Mouse (Mus musculus) embryonic facial prominence, embryonic 10.5 days (tissue): ENCODE data around the gene Lap3. TPM values are rescaled to one million over a fixed set of nuclear protein-coding genes. Genes with fewer than 3 reads are reported as not detected.

Experiments
- DNase-seq: peaks from one replicate; pipeline ENCODE4 v3.0.0-alpha.2; 2017; ENCODE audit warnings: low spot score
- H3K27ac ChIP-seq: fragments of 300-500 bp; sonication (generic); replicated peaks from 2 replicates; pipeline ENCODE4 v1.5.1; 2016; ENCODE audit warnings: mild to moderate bottlenecking
- H3K27me3 ChIP-seq: fragments of 300-500 bp; sonication (generic); replicated peaks from 2 replicates; pipeline ENCODE4 v1.6.1; 2016; ENCODE audit warnings: low read depth, mild to moderate bottlenecking; ENCODE audit not compliant: poor library complexity, severe bottlenecking
- H3K36me3 ChIP-seq: fragments of 300-500 bp; sonication (generic); replicated peaks from 2 replicates; pipeline ENCODE4 v1.6.1; 2016; ENCODE audit warnings: mild to moderate bottlenecking, moderate library complexity
- H3K4me1 ChIP-seq: fragments of 300-500 bp; sonication (generic); 2 replicates; pipeline ENCODE4 v1.6.1; 2016
- H3K4me3 ChIP-seq: fragments of 300-500 bp; sonication (generic); 2 replicates; pipeline ENCODE4 v1.5.1; 2016; ENCODE audit warnings: mild to moderate bottlenecking, moderate library complexity
- H3K9me3 ChIP-seq: fragments of 300-500 bp; sonication (generic); 2 replicates; pipeline ENCODE4 v1.6.1; 2016; ENCODE audit warnings: mild to moderate bottlenecking
- WGBS: fragments of 180-500 bp; shearing (Covaris S2); methylation state at CpG from one replicate; pipeline ENCODE4 v1.1.7; 2016; 5-methylcytosine and 5-hydroxymethylcytosine counted together
- polyA plus RNA-seq: library from polyadenylated mRNA; unstranded; fragments of >200 nt; fragmentation: Nextera tagmentation; extraction: Ambion mirVana; gene quantifications from 2 replicates; pipeline ENCODE4 v1.2.1, GENCODE M21; 2016

Gene Lap3
- polyA plus RNA-seq, 1 experiment from 2014 or later = 112 TPM

- Histone ChIP-seq H3K4me3 (no peak overlapping the region), H3K27ac (no peak overlapping the region), H3K36me3 (no peaks in the 10 kb centered on the region), H3K27me3 (no peaks in the 10 kb centered on the region), H3K9me3 (no peaks in the 10 kb centered on the region), H3K4me1 (peaks cover 6% of the 10 kb centered on the region; the same call in 1 of the 2 replicates)
- DNase-seq = no peak
- WGBS = 90% methylated on average over 5 of the region's 5 CpGs
Observed at GRCm38 (mm10) chr5:45475771-45476170, 17.4 kb upstream of the Lap3 start.

GRCm38 (mm10) chr5:45476288-45476687, 16.9 kb upstream of the Lap3 start:
- Histone ChIP-seq H3K27me3 (no peaks in the 10 kb centered on the region), H3K27ac (no peak overlapping the region), H3K36me3 (no peaks in the 10 kb centered on the region), H3K4me3 (no peak overlapping the region), H3K4me1 (peaks cover 6% of the 10 kb centered on the region; the same call in 1 of the 2 replicates), H3K9me3 (no peaks in the 10 kb centered on the region)
- no peak for DNase-seq
- 72% methylated on average over 6 of the region's 6 CpGs for WGBS

GRCm38 (mm10) chr5:45477601-45478000, 15.6 kb upstream of the Lap3 start:
- Histone ChIP-seq H3K9me3 (no peaks in the 10 kb centered on the region), H3K27me3 (no peaks in the 10 kb centered on the region), H3K27ac (no peak overlapping the region), H3K4me3 (no peak overlapping the region), H3K4me1 (peaks cover 6% of the 10 kb centered on the region; the same call in 1 of the 2 replicates), H3K36me3 (no peaks in the 10 kb centered on the region)
- WGBS = 86% methylated on average over 7 of the region's 7 CpGs
- no peak for DNase-seq

- WGBS = 91% methylated on average over 1 of the region's 1 CpGs
- Histone ChIP-seq H3K27ac (no peak overlapping the region), H3K27me3 (no peaks in the 10 kb centered on the region), H3K4me3 (no peak overlapping the region), H3K9me3 (no peaks in the 10 kb centered on the region), H3K36me3 (no peaks in the 10 kb centered on the region), H3K4me1 (no peaks in the 10 kb centered on the region)
- no peak for DNase-seq
Observed at GRCm38 (mm10) chr5:45480066-45480465, 13.1 kb upstream of the Lap3 start.

GRCm38 (mm10) chr5:45481125-45481524, 12.0 kb upstream of the Lap3 start:
- H3K36me3 ChIP-seq = no peaks in the 10 kb centered on the region
- no peaks in the 10 kb centered on the region for H3K27me3 ChIP-seq
- no peaks in the 10 kb centered on the region for H3K4me1 ChIP-seq
- DNase-seq = no peak
- H3K27ac ChIP-seq = no peak overlapping the region
- no peak overlapping the region for H3K4me3 ChIP-seq
- no peaks in the 10 kb centered on the region for H3K9me3 ChIP-seq
- 84% methylated on average over 2 of the region's 2 CpGs for WGBS

GRCm38 (mm10) chr5:45482607-45483006, 10.6 kb upstream of the Lap3 start:
- H3K27me3 ChIP-seq = no peaks in the 10 kb centered on the region
- no peaks in the 10 kb centered on the region for H3K36me3 ChIP-seq
- DNase-seq = no peak
- H3K4me3 ChIP-seq = no peak overlapping the region
- H3K4me1 ChIP-seq = no peaks in the 10 kb centered on the region
- H3K27ac ChIP-seq = no peak overlapping the region
- 74% methylated on average over 3 of the region's 3 CpGs for WGBS
- no peaks in the 10 kb centered on the region for H3K9me3 ChIP-seq

GRCm38 (mm10) chr5:45483654-45484053, 9.5 kb upstream of the Lap3 start:
- WGBS = 93% methylated on average over 1 of the region's 1 CpGs
- Histone ChIP-seq H3K4me3 (no peak overlapping the region), H3K9me3 (no peaks in the 10 kb centered on the region), H3K27me3 (no peaks in the 10 kb centered on the region), H3K4me1 (no peaks in the 10 kb centered on the region), H3K36me3 (no peaks in the 10 kb centered on the region), H3K27ac (no peak overlapping the region)
- DNase-seq = no peak

- no peaks in the 10 kb centered on the region for H3K9me3 ChIP-seq
- 73% methylated on average over 4 of the region's 4 CpGs for WGBS
- peaks cover 18% of the 10 kb centered on the region for H3K4me1 ChIP-seq
- no peak overlapping the region for H3K4me3 ChIP-seq
- peaks cover 18% of the 10 kb centered on the region for H3K36me3 ChIP-seq
- DNase-seq = no peak
- no peak overlapping the region for H3K27ac ChIP-seq
- no peaks in the 10 kb centered on the region; the same call in 1 of the 2 replicates for H3K27me3 ChIP-seq
Observed at GRCm38 (mm10) chr5:45491776-45492175, 1.4 kb upstream of the Lap3 start.

- DNase-seq = no peak
- Histone ChIP-seq H3K27ac (peak overlapping the region; percentile 90), H3K36me3 (peaks cover 42% of the 10 kb centered on the region), H3K4me3 (peak overlapping the region; percentile 82), H3K9me3 (no peaks in the 10 kb centered on the region), H3K27me3 (no peaks in the 10 kb centered on the region; the same call in 1 of the 2 replicates), H3K4me1 (peaks cover 18% of the 10 kb centered on the region)
- WGBS = 66% methylated on average over 9 of the region's 9 CpGs
Observed at GRCm38 (mm10) chr5:45494093-45494755, 1.1 kb downstream of the Lap3 start.

- H3K4me1 ChIP-seq = peaks cover 18% of the 10 kb centered on the region
- H3K4me3 ChIP-seq = no peak overlapping the region
- no peak overlapping the region for H3K27ac ChIP-seq
- H3K36me3 ChIP-seq = peaks cover 55% of the 10 kb centered on the region
- no peak for DNase-seq
- WGBS = 93% methylated on average over 3 of the region's 3 CpGs
- H3K9me3 ChIP-seq = no peaks in the 10 kb centered on the region
- H3K27me3 ChIP-seq = no peaks in the 10 kb centered on the region; the same call in 1 of the 2 replicates
Observed at GRCm38 (mm10) chr5:45495429-45495975, 2.3 kb downstream of the Lap3 start.

GRCm38 (mm10) chr5:45496042-45496441, 2.9 kb downstream of the Lap3 start:
- peaks cover 60% of the 10 kb centered on the region for H3K36me3 ChIP-seq
- H3K4me1 ChIP-seq = peaks cover 18% of the 10 kb centered on the region
- H3K9me3 ChIP-seq = no peaks in the 10 kb centered on the region
- DNase-seq = no peak
- H3K27ac ChIP-seq = no peak overlapping the region
- no peaks in the 10 kb centered on the region; the same call in 1 of the 2 replicates for H3K27me3 ChIP-seq
- no peak overlapping the region for H3K4me3 ChIP-seq

GRCm38 (mm10) chr5:45496479-45496878, 3.3 kb downstream of the Lap3 start:
- Histone ChIP-seq H3K27ac (no peak overlapping the region), H3K36me3 (peaks cover 64% of the 10 kb centered on the region), H3K4me1 (peaks cover 18% of the 10 kb centered on the region), H3K4me3 (no peak overlapping the region), H3K9me3 (no peaks in the 10 kb centered on the region), H3K27me3 (no peaks in the 10 kb centered on the region; the same call in 1 of the 2 replicates)
- DNase-seq = no peak
- WGBS = 90% methylated on average over 4 of the region's 4 CpGs

- DNase-seq = no peak
- H3K27me3 ChIP-seq = no peaks in the 10 kb centered on the region
- no peak overlapping the region for H3K4me3 ChIP-seq
- no peak overlapping the region for H3K27ac ChIP-seq
- peaks cover 18% of the 10 kb centered on the region for H3K4me1 ChIP-seq
- 91% methylated on average over 12 of the region's 12 CpGs for WGBS
- no peaks in the 10 kb centered on the region for H3K9me3 ChIP-seq
- H3K36me3 ChIP-seq = peaks cover 69% of the 10 kb centered on the region
Observed at GRCm38 (mm10) chr5:45496930-45497550, 3.9 kb downstream of the Lap3 start.
